Mouse (Mus musculus) liver, adult 2 months (tissue): ENCODE results near the gene Wt1.

Experiments used
- CTCF ChIP-seq: fragments of 200-500 bp; IDR thresholded peaks from 2 replicates; pipeline ENCODE4 v1.5.1; 2011; ENCODE audit warnings: low read depth, low read length, control low read depth
- POLR2A ChIP-seq: fragments of 200-500 bp; IDR thresholded peaks from 2 replicates; pipeline ENCODE4 v1.6.1; 2011; ENCODE audit warnings: low read length, control low read depth; ENCODE audit not compliant: insufficient read depth; ENCODE audit errors: extremely low read depth

- no peak for TF ChIP-seq CTCF
- no peak for TF ChIP-seq POLR2A
Measured at GRCm38 (mm10) chr2:105212839-105213238, 86.5 kb downstream of the Wt1 start.
